Mouse (Mus musculus) kidney, postnatal 25 days (tissue): ENCODE measurements around the gene Polr2f.

Source experiments
- DNase-seq, 2 experiments: peaks; one replicate each; pipeline ENCODE4 v3.0.0; 2021; ENCODE audit warnings: mixed read lengths in 2 of 2

The Polr2f gene

GRCm38 (mm10) chr15:79162301-79162700 lies 21.5 kb downstream of the Polr2f start:
- no peak for DNase-seq

DNA sequence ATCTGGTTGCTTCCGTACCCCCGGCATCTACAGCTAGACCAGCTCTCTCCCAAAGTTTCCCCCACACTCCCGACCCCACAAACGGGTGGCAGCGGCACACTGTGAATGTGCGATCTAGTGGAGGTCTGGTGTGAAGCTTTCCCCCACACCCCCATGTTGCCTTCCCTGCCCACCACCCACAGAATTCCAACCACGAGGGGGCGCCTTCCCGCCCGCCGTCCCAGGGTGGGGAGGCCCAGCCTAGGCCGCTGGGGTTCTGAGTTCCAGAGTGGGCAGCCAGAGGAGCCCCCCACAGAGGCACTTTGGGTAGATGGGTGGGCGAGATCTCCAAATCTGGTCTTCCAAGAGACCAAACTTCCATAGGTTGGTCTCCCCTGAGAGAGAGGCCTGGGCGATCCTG lies 22.0 kb downstream of the Polr2f start:
- no peak for DNase-seq

DNA sequence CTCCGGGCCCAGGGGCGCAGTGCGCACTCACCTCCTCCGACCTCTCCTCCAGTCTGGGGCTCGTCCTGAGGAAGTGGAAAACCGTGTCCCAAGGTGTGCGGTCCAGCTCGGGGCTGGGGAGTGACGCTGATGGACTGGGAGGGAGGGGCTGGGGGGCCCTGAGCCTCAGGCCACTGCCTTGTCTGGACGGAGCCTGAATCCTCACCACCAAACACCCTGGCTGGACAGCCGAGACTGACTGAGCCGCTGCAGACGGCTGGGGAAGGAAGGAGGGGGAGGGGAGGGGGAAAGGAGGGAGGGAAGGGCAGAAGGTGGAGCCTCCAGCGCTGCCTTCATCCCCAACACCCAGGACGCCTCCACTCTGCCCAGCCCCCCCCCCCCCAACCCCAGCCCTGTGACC lies 23.4 kb downstream of the Polr2f start:
- no peak for DNase-seq

DNA sequence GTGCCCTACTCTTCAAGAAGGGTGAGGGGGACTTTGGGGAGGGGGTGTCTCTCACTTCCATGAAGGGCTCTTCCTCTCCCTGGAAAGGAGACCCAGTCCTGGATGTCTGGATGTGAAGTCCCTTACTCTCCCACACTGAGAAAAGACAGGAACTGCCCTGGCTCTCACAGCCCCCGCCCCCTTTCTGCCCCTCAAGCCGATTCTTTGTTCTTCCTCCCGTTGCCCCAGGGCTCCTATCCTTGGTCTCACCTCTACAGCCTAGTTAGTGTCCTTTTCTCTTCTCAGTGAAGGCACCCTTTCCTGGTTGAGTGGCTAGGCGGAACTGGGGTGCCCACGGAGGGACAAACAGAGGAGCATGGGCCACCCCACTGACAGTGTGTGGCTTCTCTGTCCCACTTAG lies 24.3 kb downstream of the Polr2f start, which contains the start of gene Sox10:
TSS of gene Sox10 (minus strand) at position 101 of the 400 bp plus-strand sequence.
- DNase-seq: no peak

GRCm38 (mm10) chr15:79166712-79167111 lies 25.9 kb downstream of the Polr2f start:
- DNase-seq: no peak

GRCm38 (mm10) chr15:79176905-79177304 lies 36.1 kb downstream of the Polr2f start:
- DNase-seq: no peak

- no peak for DNase-seq
These were observed 44.4 kb downstream of the Polr2f start for GRCm38 (mm10) chr15:79185213-79185612.

DNA sequence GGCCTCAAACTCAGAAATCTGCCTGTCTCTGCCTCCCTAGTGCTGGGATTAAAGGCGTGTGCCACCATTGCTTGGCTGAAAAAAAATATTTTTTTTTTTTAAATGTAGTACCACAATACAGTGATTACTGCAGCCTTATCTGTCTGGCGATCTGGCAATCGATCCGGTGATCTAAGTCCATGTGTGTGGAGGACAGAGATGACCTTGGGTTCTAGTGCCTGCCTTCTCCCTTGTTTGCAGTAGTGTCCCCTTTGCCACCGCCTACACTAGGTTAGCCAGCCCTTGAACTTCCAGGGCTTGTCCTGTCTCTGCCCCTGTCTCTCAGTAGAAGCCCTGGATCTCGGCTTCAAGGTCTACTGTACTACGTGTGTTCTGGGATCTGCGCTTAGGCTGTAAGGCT lies 47.0 kb downstream of the Polr2f start:
- no peak for DNase-seq

- DNase-seq: no peak
These were observed 50.6 kb downstream of the Polr2f start for GRCm38 (mm10) chr15:79191426-79191825.

- DNase-seq: no peak
These were observed 51.6 kb downstream of the Polr2f start for GRCm38 (mm10) chr15:79192450-79192849.

DNA sequence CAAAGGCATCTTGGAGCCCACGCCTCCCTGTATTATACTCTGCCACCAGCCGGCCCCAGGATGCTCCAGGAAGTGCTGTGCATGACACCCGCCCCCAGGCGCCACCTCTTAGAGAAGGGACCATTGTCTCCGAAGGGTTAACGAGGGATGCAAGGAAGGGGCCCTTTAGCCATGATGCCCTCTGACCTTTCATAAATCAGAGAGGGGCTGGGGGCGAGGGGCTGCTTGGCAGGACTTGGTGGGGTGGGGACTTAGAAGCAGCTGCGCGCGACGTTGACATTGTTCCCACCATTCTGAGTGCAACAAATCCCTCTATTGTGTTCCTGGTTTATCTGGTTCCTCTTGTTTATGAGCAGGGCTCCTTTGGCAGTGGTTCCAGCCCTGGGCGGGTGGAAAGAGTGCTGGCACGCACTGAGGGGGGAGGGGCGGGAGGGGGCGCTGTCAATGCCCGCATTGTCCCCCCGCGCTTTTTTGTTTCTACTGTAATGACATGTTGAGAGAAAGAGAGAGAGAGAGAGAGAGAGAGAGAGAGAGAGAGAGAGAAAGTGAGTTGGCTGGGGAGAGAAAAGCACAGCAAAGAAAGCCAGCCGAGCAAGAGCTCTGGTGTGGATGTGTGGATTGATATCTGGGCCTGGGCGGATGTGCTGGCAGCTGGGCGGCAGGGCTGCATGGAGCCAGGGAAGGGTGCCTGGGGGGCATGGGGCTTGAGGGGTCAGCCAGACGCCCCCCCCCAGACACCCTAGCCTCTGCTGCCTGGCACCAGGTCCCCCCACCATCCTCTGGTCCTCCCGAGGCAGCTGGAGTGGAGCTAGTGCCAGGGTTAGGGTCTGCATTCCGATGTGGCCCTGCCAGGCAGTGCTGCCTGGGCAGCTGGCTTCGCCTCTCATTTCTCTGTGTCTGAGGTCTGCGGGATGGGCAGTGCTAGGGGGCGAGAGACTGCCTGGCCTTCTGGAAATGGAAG lies 52.4 kb downstream of the Polr2f start:
- DNase-seq: no peak

DNA sequence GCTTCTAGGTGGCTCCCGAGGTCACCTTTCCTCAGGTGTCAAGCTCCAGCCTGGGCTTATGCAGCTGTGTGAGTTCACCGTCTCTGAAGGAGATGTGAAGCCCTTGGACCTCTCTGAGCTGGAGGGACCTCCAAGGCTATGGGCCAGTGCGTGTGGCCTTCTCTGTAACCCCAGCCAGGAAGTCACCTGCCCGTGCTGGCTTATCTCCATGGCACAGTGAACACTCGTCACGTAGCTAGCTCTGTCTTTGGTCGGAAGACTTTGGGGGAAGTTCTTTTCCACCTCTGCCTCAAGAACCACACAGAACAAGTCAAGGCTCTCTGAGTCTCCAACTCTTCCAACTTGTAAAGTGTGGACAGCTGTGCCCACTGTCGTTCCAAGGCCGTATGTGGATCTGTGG lies 53.2 kb downstream of the Polr2f start:
- no peak for DNase-seq

GRCm38 (mm10) chr15:79194946-79195345 lies 54.1 kb downstream of the Polr2f start:
- no peak for DNase-seq

GRCm38 (mm10) chr15:79195492-79195891 lies 54.7 kb downstream of the Polr2f start:
- no peak for DNase-seq

GRCm38 (mm10) chr15:79199390-79199976 lies 58.7 kb downstream of the Polr2f start:
- DNase-seq: no peak
